Mouse (Mus musculus) hindbrain, embryonic 11.5 days (tissue): Measurements from ENCODE around the gene Tex44. TPM values are rescaled to one million over a fixed set of nuclear protein-coding genes. Genes with fewer than 3 reads are reported as not detected.

Experiments used
- ATAC-seq: fragments of 200-750 bp; cut with Nextera tagmentation; 2 replicates; pipeline ENCODE4 v1.8.0; 2017; ENCODE audit warnings: mild to moderate bottlenecking, moderate TSS enrichment, moderate library complexity; ENCODE audit not compliant: low FRiP score
- DNase-seq: peaks from one replicate; pipeline ENCODE4 v3.0.0-alpha.2; 2015; ENCODE audit warnings: low spot score
- H3K27ac ChIP-seq: fragments of 300-500 bp; sonication (generic); 2 replicates; pipeline ENCODE4 v1.5.1; 2014; ENCODE audit warnings: mild to moderate bottlenecking, low read depth, low read length
- H3K27me3 ChIP-seq: fragments of 300-500 bp; sonication (generic); 2 replicates; pipeline ENCODE4 v1.6.1; 2014; ENCODE audit warnings: mild to moderate bottlenecking, low read length, moderate library complexity, mixed read lengths; ENCODE audit not compliant: control insufficient read depth, insufficient read depth
- H3K36me3 ChIP-seq: fragments of 300-500 bp; sonication (generic); 2 replicates; pipeline ENCODE4 v1.6.1; 2014; ENCODE audit warnings: mild to moderate bottlenecking, low read length, moderate library complexity, mixed read lengths; ENCODE audit not compliant: control insufficient read depth, insufficient read depth
- H3K4me1 ChIP-seq: fragments of 300-500 bp; sonication (generic); replicated peaks from 2 replicates; pipeline ENCODE4 v1.6.1; 2014; ENCODE audit warnings: low read length, mixed read lengths; ENCODE audit not compliant: control insufficient read depth, insufficient read depth
- H3K4me2 ChIP-seq: fragments of 300-500 bp; sonication (generic); replicated peaks from 2 replicates; pipeline ENCODE4 v1.6.1; 2014; ENCODE audit warnings: mild to moderate bottlenecking, low read depth, low read length
- H3K4me3 ChIP-seq: fragments of 300-500 bp; sonication (generic); 2 replicates; pipeline ENCODE4 v1.5.1; 2014; ENCODE audit warnings: low read depth, low read length
- H3K9ac ChIP-seq: fragments of 300-500 bp; sonication (generic); 2 replicates; pipeline ENCODE4 v1.6.1; 2014; ENCODE audit warnings: low read depth, low read length
- H3K9me3 ChIP-seq: fragments of 300-500 bp; sonication (generic); 2 replicates; pipeline ENCODE4 v1.6.1; 2016; ENCODE audit warnings: low read length; ENCODE audit not compliant: control insufficient read depth
- WGBS: fragments of 180-500 bp; shearing (Covaris S2); extraction: QIAGEN DNeasy Blood & Tissue Kit; methylation state at CpG from one replicate; pipeline ENCODE4 v1.1.7; 2014; 5-methylcytosine and 5-hydroxymethylcytosine counted together
- polyA plus RNA-seq: library from polyadenylated mRNA; unstranded; fragments of >200 nt; fragmentation: Nextera tagmentation; extraction: Ambion mirVana; gene quantifications from 2 replicates; pipeline ENCODE4 v1.2.1, GENCODE M21; 2014

The Tex44 gene
- polyA plus RNA-seq, 1 experiment from 2014 or later: 0.15 TPM

- no peaks in the 10 kb centered on the region for H3K27me3 ChIP-seq
- 78% methylated on average over 2 of the region's 2 CpGs for WGBS
- H3K4me2 ChIP-seq: no peak overlapping the region
- peaks cover 21% of the 10 kb centered on the region for H3K4me1 ChIP-seq
- H3K9me3 ChIP-seq: no peaks in the 10 kb centered on the region
- no peaks in the 10 kb centered on the region for H3K36me3 ChIP-seq
- no peak overlapping the region for H3K27ac ChIP-seq
- no peak overlapping the region for H3K9ac ChIP-seq
- no peak overlapping the region for H3K4me3 ChIP-seq
- no peak for ATAC-seq
- DNase-seq: no peak
Measured at GRCm38 (mm10) chr1:86438501-86438900, 12.4 kb downstream of the Tex44 start.

GRCm38 (mm10) chr1:86439487-86440170 is 13.5 kb downstream of the Tex44 start:
- ATAC-seq (no peak), DNase-seq (no peak)
- Histone ChIP-seq H3K4me1 (peaks cover 21% of the 10 kb centered on the region), H3K4me3 (no peak overlapping the region), H3K27ac (no peak overlapping the region), H3K27me3 (no peaks in the 10 kb centered on the region), H3K9me3 (no peaks in the 10 kb centered on the region), H3K4me2 (no peak overlapping the region), H3K36me3 (no peaks in the 10 kb centered on the region), H3K9ac (no peak overlapping the region)
- 35% methylated on average over 8 of the region's 8 CpGs for WGBS

DNA sequence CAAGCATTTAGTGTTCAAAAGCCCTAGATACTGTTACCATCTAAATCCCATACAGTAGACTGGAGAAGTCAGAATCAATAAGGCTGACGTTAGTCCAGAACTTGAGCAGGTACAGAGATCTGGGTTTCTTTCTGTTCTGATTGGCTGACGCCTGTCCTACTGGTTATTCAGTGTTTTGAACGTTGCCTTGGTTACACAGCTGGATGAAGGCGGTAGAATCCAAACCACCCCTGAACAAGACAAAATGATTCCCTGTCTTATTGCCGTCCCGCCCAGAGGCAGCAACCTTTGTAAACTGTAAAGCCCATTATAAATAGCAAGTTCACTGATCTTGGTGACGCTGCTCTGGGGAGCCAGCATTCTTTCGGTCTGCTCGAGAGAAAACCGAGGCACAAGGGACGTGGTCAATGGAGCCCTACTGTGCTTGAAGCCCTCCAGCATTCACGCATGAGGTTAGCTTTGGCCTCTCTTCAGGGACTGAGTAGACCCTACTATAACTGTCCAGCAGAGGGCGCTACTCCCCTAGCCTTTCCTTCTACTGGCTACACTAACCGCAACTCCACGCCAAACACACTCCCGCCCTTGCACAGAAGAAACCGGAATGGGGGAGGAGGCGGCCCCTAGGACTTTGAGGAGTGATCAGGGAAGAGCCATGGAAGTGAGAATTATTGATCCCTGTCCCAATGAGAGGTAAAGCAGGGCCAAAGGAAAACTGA is 14.2 kb downstream of the Tex44 start:
- Histone ChIP-seq H3K27me3 (no peaks in the 10 kb centered on the region), H3K9me3 (no peaks in the 10 kb centered on the region), H3K27ac (peak overlapping the region; percentile 99), H3K4me3 (peak overlapping the region; percentile 43; the same call in 1 of the 2 replicates), H3K4me2 (peak overlapping the region; percentile 80), H3K9ac (peak overlapping the region; percentile 93; the same call in 1 of the 2 replicates), H3K4me1 (peaks cover 16% of the 10 kb centered on the region), H3K36me3 (no peaks in the 10 kb centered on the region)
- ATAC-seq (peak; percentile 75), DNase-seq (peak; percentile 94)
- WGBS: 3% methylated on average over 18 of the region's 18 CpGs

- peaks cover 12% of the 10 kb centered on the region; the same call in 1 of the 2 replicates for H3K4me1 ChIP-seq
- peak overlapping the region; percentile 43 for H3K4me3 ChIP-seq
- ATAC-seq: peak; percentile 25
- WGBS: under 1% methylated on average over 24 of the region's 29 CpGs
- H3K36me3 ChIP-seq: no peaks in the 10 kb centered on the region
- H3K4me2 ChIP-seq: peak overlapping the region; percentile 80
- H3K27me3 ChIP-seq: no peaks in the 10 kb centered on the region
- peak; percentile 77 for DNase-seq
- H3K9ac ChIP-seq: peak overlapping the region; percentile 93
- peak overlapping the region; percentile 99 for H3K27ac ChIP-seq
- H3K9me3 ChIP-seq: no peaks in the 10 kb centered on the region
Measured at GRCm38 (mm10) chr1:86440887-86441723, 15.0 kb downstream of the Tex44 start.

- H3K4me3 ChIP-seq: peak overlapping the region; percentile 43
- H3K36me3 ChIP-seq: no peaks in the 10 kb centered on the region
- H3K27me3 ChIP-seq: no peaks in the 10 kb centered on the region
- H3K27ac ChIP-seq: peak overlapping the region; percentile 99
- H3K4me1 ChIP-seq: peaks cover 7% of the 10 kb centered on the region; the same call in 1 of the 2 replicates
- no peaks in the 10 kb centered on the region for H3K9me3 ChIP-seq
- no peak for ATAC-seq
- DNase-seq: no peak
- peak overlapping the region; percentile 93 for H3K9ac ChIP-seq
- 0% methylated on average over 5 of the region's 5 CpGs for WGBS
- H3K4me2 ChIP-seq: peak overlapping the region; percentile 80
Measured at GRCm38 (mm10) chr1:86441724-86441979, 15.5 kb downstream of the Tex44 start.

DNA sequence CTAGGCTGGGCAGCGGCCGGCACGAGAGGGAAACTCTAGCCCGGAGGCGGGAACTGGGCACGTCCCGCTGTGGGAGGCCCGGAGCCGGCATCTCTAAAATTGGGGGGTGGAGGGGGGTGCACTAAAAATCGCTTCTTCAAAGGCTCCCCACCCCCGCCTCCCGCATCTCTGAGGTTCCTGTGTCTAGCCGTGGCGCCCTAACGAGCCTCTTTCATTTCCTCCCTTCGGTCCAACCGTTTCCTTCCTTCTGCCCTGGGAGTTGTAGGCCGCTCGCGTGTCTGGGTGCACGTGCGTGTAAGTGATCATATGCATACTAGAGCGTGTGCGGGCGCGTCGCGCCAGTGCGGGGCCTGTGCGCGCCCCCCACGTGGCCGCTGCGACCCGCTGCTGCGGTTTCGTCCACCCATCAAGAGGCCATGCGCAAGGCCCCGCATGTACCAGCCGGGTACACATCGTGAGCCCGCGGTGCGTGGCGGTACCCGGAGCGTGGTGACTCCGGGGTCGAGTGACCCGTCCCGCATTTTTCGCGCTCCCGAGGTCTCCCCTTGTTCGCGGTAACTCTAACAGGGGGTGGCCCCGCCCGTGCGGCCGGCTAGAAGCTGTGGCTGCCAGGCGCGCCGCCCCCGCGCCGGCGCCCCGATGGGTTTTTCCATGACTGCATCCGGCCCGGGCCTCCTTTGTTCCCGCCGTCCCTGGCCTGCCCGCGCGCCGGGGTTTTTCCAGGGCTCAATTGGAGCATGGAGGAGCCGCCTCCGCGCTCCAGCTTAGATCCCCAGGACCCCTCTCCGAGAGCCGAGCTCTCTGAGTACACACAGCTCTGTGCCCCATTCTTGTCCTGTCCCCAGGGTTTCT is 16.1 kb downstream of the Tex44 start:
- Histone ChIP-seq H3K4me2 (peak overlapping the region; percentile 80), H3K4me1 (peaks cover 7% of the 10 kb centered on the region; the same call in 1 of the 2 replicates), H3K27me3 (no peaks in the 10 kb centered on the region), H3K4me3 (peak overlapping the region; percentile 43), H3K9ac (peak overlapping the region; percentile 93), H3K36me3 (no peaks in the 10 kb centered on the region), H3K9me3 (no peaks in the 10 kb centered on the region), H3K27ac (peak overlapping the region; percentile 99)
- ATAC-seq (peak; percentile 69), DNase-seq (peak; percentile 89)
- WGBS: under 1% methylated on average over 81 of the region's 81 CpGs

DNA sequence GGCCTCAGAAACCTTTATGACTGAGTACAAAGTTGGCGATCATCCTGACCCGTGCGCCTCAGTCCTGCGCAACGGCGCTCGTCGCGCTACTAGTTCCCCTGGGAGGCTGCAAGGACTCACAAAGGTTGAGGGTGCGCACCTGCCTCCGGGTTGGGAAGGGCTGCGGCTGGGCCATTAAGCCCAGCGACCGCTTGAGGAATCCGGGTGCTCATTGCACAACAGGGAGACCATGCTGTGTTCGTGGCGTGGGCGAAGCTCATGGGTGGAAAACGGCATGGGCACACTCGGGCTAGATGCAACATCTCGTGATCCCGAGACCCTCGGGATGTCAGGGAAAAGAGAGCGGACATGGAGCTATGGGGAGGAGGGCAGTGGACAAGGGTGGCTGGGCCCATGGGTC is 16.7 kb downstream of the Tex44 start:
- Histone ChIP-seq H3K36me3 (no peaks in the 10 kb centered on the region), H3K4me3 (peak overlapping the region; percentile 43), H3K27ac (peak overlapping the region; percentile 99), H3K4me1 (peaks cover 7% of the 10 kb centered on the region; the same call in 1 of the 2 replicates), H3K27me3 (no peaks in the 10 kb centered on the region), H3K4me2 (peak overlapping the region; percentile 80), H3K9ac (peak overlapping the region; percentile 93), H3K9me3 (no peaks in the 10 kb centered on the region)
- ATAC-seq: peak; percentile 1; the same call in 1 of the 2 replicates
- no peak for DNase-seq
- 2% methylated on average over 24 of the region's 24 CpGs for WGBS
